Mouse (Mus musculus) thymus, postnatal 10 days (tissue): ENCODE measurements around the gene Nrbf2.

Source experiments
- DNase-seq, 2 experiments: peaks; one replicate each; pipeline ENCODE4 v3.0.0; 2021; ENCODE audit warnings: low spot score in 2 of 2

Gene Nrbf2

DNA sequence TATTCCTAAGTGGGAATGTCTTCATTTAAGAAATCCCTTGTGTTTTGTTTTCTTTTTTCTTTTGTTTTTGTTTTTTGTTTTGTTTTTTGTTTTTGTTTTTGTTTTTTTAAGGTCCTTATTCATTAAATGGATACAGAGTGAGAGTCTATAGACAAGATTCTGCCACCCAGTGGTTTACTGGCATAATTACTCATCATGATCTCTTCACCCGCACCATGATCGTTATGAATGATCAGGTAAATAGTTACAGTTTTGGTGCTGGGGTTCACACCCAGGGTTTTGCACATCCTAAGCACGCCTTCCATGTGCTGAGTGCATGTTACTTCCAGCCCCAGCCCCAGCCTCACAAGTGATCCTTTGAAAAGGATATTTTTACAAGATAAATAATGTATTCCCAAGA is 68.2 kb downstream of the Nrbf2 start:
- DNase-seq = no peak
